Mouse (Mus musculus) lung, embryonic 14.5 days (tissue): ENCODE data around the gene Hoxa13. TPM values are rescaled to one million over a fixed set of nuclear protein-coding genes. Genes with fewer than 3 reads are reported as not detected.

Experiments used
- ATAC-seq: fragments of 200-750 bp; cut with Nextera tagmentation; 2 replicates; pipeline ENCODE4 v1.8.0; 2017; ENCODE audit warnings: mild to moderate bottlenecking, moderate TSS enrichment, moderate library complexity; ENCODE audit not compliant: insufficient read depth
- DNase-seq: peaks from one replicate; pipeline ENCODE4 v3.0.0-alpha.2; 2015
- H3K27ac ChIP-seq: fragments of 300-500 bp; sonication (generic); 2 replicates; pipeline ENCODE4 v1.5.1; 2014; ENCODE audit warnings: low read depth, mild to moderate bottlenecking, moderate library complexity
- H3K27me3 ChIP-seq: fragments of 300-500 bp; sonication (generic); 2 replicates; pipeline ENCODE4 v1.6.1; 2014; ENCODE audit warnings: low read length, control low read depth; ENCODE audit not compliant: insufficient read depth
- H3K36me3 ChIP-seq: fragments of 300-500 bp; sonication (generic); 2 replicates; pipeline ENCODE4 v1.6.1; 2014; ENCODE audit warnings: control low read depth; ENCODE audit not compliant: insufficient read depth
- H3K4me1 ChIP-seq: fragments of 300-500 bp; sonication (generic); 2 replicates; pipeline ENCODE4 v1.6.1; 2014; ENCODE audit warnings: antibody characterized with exemption, control low read depth; ENCODE audit not compliant: insufficient read depth
- H3K4me2 ChIP-seq: fragments of 300-500 bp; sonication (generic); 2 replicates; pipeline ENCODE4 v1.6.1; 2014; ENCODE audit warnings: mild to moderate bottlenecking
- H3K4me3 ChIP-seq: fragments of 300-500 bp; sonication (generic); 2 replicates; pipeline ENCODE4 v1.5.1; 2014; ENCODE audit warnings: low read depth, low read length
- H3K9ac ChIP-seq: fragments of 300-500 bp; sonication (generic); 2 replicates; pipeline ENCODE4 v1.6.1; 2014
- H3K9me3 ChIP-seq: fragments of 300-500 bp; sonication (generic); 2 replicates; pipeline ENCODE4 v1.6.1; 2016; ENCODE audit warnings: low read depth, low read length, control low read depth
- CTCF ChIP-seq: IDR thresholded peaks from 2 replicates; pipeline ENCODE4 v1.5.1; 2016; ENCODE audit warnings: antibody characterized with exemption, low read depth
- WGBS: fragments of 180-500 bp; shearing (Covaris S2); extraction: QIAGEN DNeasy Blood & Tissue Kit; methylation state at CpG from one replicate; pipeline ENCODE4 v1.1.7; 2014; 5-methylcytosine and 5-hydroxymethylcytosine counted together
- polyA plus RNA-seq: library from polyadenylated mRNA; unstranded; fragments of >200 nt; fragmentation: Nextera tagmentation; extraction: Ambion mirVana; gene quantifications from 2 replicates; pipeline ENCODE4 v1.2.1, GENCODE M21; 2014

Hoxa13 gene
- polyA plus RNA-seq = not detected in 2 replicates

DNA sequence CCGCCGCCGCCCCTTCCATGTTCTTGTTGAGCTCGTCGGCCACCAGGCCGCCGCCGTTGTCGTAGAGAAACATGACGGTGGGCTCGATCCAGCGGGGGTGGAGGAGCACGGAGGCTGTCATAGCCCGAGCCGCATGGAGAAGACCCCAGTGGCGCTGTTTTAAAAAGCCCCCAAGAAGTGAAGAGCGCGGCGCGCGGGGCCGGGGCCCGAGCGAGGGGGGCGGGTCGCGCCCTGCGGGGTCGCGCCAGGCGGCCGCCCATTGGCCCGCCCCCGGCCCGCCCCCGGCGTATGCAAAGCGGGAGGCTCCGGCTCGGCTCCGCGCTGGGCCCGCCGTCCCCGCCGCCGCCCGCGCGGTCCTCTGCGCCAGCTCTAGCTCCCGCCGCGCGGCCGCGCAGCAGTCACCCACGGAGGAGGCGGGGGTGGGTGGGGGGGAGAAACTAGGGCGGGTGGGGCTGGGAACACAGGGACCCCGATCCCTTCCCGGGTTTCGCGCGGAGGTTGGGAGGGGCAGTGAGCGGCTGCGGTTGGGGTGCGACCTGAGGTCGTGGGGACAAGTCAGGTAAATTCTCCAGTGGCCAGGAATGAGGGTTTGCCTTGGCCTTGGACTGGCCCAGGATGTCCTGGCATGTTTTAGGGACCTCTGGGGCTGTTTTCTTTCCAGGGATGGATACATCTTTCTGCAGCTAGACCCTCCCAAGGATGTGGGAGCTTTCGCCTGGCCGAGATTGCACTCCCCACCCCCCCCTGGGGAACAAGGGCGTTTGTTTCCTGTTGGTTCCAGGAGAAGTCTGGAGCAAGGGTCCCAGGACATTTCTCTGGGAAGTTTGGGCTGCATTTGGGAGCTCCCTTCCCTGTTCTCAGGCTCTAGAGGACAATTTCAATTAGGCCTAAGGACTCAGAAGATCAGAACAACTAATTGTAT lies at the start of gene Hoxa13:
TSS of gene Hoxa13 (minus strand) at position 227 of the 922 bp plus-strand sequence.
- 1% methylated on average over 65 of the region's 72 CpGs for WGBS
- Histone ChIP-seq H3K9me3 (no peaks in the 10 kb centered on the region), H3K4me2 (peak within 1 kb of the TSS; percentile 67), H3K36me3 (no peaks in the 10 kb centered on the region), H3K4me3 (peak within 1 kb of the TSS; percentile 38), H3K27me3 (peaks cover 91% of the 10 kb centered on the region), H3K4me1 (no peaks in the 10 kb centered on the region), H3K27ac (no peak within 1 kb of the TSS), H3K9ac (0 out of 2 replicates have a peak within 1 kb of the TSS, but pooled peaks have one; percentile 17)
- no peak for TF ChIP-seq CTCF
- DNase-seq (peak; percentile 63), ATAC-seq (peak; percentile 82; the same call in 1 of the 2 replicates)

DNA sequence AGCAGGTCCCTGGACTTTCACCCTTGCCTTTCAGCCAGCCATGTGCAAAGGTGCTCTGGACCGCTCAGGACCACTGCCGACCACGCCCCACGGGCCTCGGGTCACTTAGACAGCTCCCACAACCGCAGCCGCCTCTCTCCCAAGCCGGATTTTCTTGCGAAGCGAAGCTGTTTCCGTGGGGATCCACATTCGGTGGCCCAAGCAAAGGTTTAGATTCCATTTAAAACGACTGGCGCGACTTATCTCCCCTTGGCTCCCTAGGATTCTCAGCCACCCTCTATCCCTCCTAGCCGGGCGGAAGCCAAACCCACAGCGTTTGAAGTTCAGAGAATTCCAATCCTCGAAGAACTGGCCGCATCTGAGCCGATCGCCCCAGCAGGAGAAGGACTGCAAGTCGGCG lies 49.7 kb upstream of the Hoxa13 start:
- Histone ChIP-seq H3K27ac (no peak overlapping the region), H3K4me3 (peak overlapping the region; percentile 5; the same call in 1 of the 2 replicates), H3K27me3 (peaks cover 98% of the 10 kb centered on the region), H3K4me2 (peak overlapping the region; percentile 41; the same call in 1 of the 2 replicates), H3K9me3 (no peaks in the 10 kb centered on the region), H3K9ac (no peak overlapping the region), H3K36me3 (no peaks in the 10 kb centered on the region), H3K4me1 (0 out of 2 replicates have a peak, but pooled peaks cover 3% of the 10 kb centered on the region)
- ATAC-seq (no peak), DNase-seq (peak; percentile 55)
- no peak for TF ChIP-seq CTCF
- WGBS = 1% methylated on average over 24 of the region's 24 CpGs

DNA sequence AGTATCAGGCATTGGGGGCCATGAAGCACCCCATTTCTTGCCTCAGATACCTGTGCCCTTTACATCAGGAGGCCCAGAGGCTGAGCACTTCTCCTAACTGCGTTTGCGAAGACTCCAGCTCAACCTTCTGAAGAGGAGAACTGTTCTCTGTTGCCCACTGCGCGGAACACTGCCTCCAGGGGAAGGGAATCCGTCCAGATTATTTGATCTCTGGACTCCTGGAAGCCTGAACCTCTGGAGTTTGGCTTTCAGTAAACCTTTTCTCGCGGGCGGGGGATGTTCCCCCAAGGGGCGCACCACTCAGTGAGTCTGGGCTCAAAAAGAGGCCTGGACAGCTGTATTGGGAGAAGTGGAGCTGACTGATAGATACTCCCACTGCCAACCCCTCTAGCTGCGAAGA lies 49.1 kb upstream of the Hoxa13 start:
- H3K4me3 ChIP-seq = no peak overlapping the region
- no peaks in the 10 kb centered on the region for H3K9me3 ChIP-seq
- no peak for TF ChIP-seq CTCF
- no peak for ATAC-seq
- H3K27ac ChIP-seq = no peak overlapping the region
- H3K9ac ChIP-seq = no peak overlapping the region
- H3K27me3 ChIP-seq = peaks cover 93% of the 10 kb centered on the region
- H3K36me3 ChIP-seq = no peaks in the 10 kb centered on the region
- WGBS = 34% methylated on average over 10 of the region's 10 CpGs
- DNase-seq = no peak
- 0 out of 2 replicates have a peak, but pooled peaks cover 3% of the 10 kb centered on the region for H3K4me1 ChIP-seq
- H3K4me2 ChIP-seq = no peak overlapping the region

DNA sequence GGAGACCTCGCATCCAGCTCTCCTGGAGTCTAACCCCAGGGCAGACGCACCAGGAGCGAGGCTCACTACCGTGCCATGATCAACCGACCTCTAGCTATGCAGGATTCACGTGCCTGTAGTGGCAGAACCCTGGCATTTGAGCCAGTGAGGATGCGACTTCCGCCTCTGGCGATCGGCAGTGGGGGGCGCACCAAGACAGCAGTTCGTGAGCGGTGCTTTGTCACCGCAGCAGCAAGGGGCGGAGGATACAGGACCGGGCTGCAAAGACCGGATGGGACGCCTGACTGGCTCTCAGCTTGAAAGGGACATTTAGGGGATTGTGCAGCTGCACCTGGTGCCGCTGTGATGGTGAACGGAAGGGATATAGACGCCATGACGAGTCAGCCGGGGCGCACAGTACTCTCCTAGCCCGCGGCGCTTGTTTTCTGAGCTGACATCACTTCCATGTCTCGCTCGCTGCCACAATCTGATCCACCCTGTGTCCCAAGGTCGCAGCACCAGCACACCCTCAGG lies 45.3 kb upstream of the Hoxa13 start:
- H3K4me2 ChIP-seq = peak overlapping the region; percentile 86
- TF ChIP-seq CTCF = peak; percentile 92
- H3K27me3 ChIP-seq = peaks cover 58% of the 10 kb centered on the region
- H3K4me3 ChIP-seq = peak overlapping the region; percentile 35
- no peaks in the 10 kb centered on the region for H3K9me3 ChIP-seq
- H3K4me1 ChIP-seq = no peaks in the 10 kb centered on the region
- no peak overlapping the region for H3K27ac ChIP-seq
- peak overlapping the region; percentile 37; the same call in 1 of the 2 replicates for H3K9ac ChIP-seq
- WGBS = under 1% methylated on average over 30 of the region's 30 CpGs
- ATAC-seq (peak; percentile 87; the same call in 1 of the 2 replicates), DNase-seq (peak; percentile 90)
- no peaks in the 10 kb centered on the region for H3K36me3 ChIP-seq

DNA sequence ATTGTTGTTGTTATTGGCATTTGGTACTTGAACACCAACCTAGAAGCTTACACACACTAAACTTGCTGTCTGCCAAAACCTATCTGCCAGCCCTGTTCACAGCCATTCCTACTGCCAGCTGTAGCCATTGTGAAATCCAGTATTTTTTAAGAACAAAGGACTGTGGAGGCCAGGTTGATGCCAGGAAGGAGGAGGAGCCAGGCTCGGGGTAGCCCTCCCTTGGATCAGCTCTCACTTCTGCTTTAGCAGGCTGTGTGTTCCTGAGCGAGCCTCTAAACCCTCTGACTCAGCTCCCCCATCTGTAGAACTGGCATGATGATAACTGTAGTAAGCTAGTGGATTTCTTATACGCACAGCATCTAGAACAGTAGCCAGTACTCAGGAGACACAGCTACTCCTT lies 42.7 kb upstream of the Hoxa13 start:
- Histone ChIP-seq H3K27ac (no peak overlapping the region), H3K36me3 (no peaks in the 10 kb centered on the region), H3K4me1 (no peaks in the 10 kb centered on the region), H3K4me2 (no peak overlapping the region), H3K9ac (no peak overlapping the region), H3K4me3 (no peak overlapping the region), H3K27me3 (peaks cover 37% of the 10 kb centered on the region), H3K9me3 (no peaks in the 10 kb centered on the region)
- ATAC-seq (no peak), DNase-seq (no peak)
- WGBS = 49% methylated on average over 3 of the region's 3 CpGs
- no peak for TF ChIP-seq CTCF

DNA sequence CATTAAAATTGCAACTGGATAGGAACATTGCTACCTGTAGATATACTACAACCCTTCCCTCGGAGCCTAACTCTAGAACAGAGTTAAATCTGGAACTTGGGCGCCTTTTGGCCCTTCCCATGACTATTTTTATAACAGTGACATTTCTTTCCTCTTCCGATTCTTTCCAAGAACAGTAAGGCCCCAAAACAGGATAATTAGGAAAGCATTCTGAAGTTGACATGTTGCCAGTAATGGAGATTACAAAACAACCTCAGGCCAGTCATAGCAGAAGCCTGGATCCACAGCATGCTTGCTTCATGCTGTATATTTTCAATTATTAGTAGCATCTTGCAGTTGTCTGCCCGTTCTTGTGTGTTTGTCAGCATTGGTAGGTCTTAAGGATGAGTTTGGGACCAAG lies 40.1 kb upstream of the Hoxa13 start:
- Histone ChIP-seq H3K9ac (no peak overlapping the region), H3K27ac (no peak overlapping the region), H3K36me3 (no peaks in the 10 kb centered on the region), H3K4me1 (no peaks in the 10 kb centered on the region), H3K4me3 (no peak overlapping the region), H3K9me3 (no peaks in the 10 kb centered on the region), H3K4me2 (no peak overlapping the region), H3K27me3 (peaks cover 12% of the 10 kb centered on the region)
- no peak for TF ChIP-seq CTCF
- WGBS = 72% methylated on average over 4 of the region's 4 CpGs
- no peak for ATAC-seq
- no peak for DNase-seq

DNA sequence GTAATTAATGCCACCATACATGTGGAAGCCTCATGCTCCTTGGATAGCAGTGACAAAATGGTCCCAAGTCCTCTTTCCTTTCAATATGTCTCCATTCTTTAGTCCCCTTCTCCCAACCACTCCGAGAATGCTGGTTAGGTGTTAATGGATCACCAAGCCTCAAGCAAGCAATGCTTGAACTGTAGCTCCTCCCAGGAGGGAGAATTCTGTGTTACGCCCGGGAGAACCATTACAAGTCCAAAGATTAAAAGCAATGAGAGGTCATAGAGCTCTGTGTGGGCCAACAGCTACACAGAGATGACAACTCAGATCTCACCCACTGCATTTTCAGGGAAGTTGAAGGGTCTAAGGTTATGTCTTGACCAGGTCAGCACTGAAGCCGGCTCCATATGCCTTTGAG lies 37.8 kb upstream of the Hoxa13 start:
- H3K4me2 ChIP-seq = no peak overlapping the region
- H3K4me3 ChIP-seq = no peak overlapping the region
- 59% methylated on average over 4 of the region's 4 CpGs for WGBS
- H3K9me3 ChIP-seq = no peaks in the 10 kb centered on the region
- H3K27me3 ChIP-seq = peaks cover 10% of the 10 kb centered on the region
- no peak for DNase-seq
- no peaks in the 10 kb centered on the region for H3K4me1 ChIP-seq
- TF ChIP-seq CTCF = no peak
- H3K9ac ChIP-seq = no peak overlapping the region
- no peaks in the 10 kb centered on the region for H3K36me3 ChIP-seq
- no peak for ATAC-seq
- H3K27ac ChIP-seq = no peak overlapping the region
